In the genomic region with DNA sequence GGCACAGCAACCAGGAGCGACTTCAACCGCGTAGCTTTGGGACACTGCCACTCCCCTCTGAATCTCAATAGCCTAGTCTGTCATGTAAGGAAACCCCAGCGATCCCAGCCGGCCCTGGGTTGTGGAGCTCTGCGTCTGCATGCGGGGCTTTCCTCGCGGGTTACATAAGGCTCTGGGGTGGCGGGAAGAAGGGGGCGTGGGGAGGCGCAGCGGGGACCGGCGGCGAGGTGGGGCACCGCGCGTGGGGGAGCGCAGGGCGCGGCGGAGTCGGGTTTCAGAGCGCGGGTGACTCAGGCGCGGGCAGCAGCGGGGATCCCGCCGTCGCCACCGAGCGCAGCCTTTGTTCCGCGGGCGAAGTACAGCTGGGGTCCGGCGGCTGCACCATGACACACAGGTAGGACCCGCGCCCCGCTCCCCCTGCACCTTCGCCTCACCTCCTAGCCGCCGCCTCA, we compare ENCODE assay signal across 8 mouse cellular contexts. TPM values are rescaled to one million over a fixed set of nuclear protein-coding genes. Genes with fewer than 3 reads are reported as not detected.
DNase-seq lines count a peak whose midpoint lies in the region; ATAC-seq and TF ChIP-seq lines count a peak whose summit lies in the region.

Col15a1 (plus strand) TSS at position 193 of the 452 bp plus-strand sequence.

- no peak for TF ChIP-seq CTCF in kidney, postnatal 0 days (IDR thresholded peaks at IDR 0.05; ENCODE audit: low read depth)
- no peak for TF ChIP-seq CTCF in midbrain, postnatal 0 days (IDR thresholded peaks at IDR 0.05)

- WGBS in kidney, postnatal 0 days: under 1% methylated on average over 31 of the region's 45 CpGs
- WGBS in hindbrain, embryonic 15.5 days: under 1% methylated on average over 36 of the region's 45 CpGs
- 0% methylated on average over 31 of the region's 45 CpGs for WGBS in midbrain, postnatal 0 days

- peak; percentile 26; the same call in 1 of the 2 replicates for ATAC-seq in kidney, postnatal 0 days (replicated peaks; ENCODE audit: low FRiP score, low read depth)
- ATAC-seq in hindbrain, embryonic 15.5 days (ENCODE audit: low FRiP score, low read depth): peak; percentile 71
- peak; percentile 51 for ATAC-seq in midbrain, postnatal 0 days (ENCODE audit: low FRiP score)

- DNase-seq in kidney, postnatal 0 days (ENCODE audit: low spot score): peak; percentile 46
- no peak for DNase-seq in kidney, adult 9 months
- DNase-seq in adrenal gland, postnatal 25 days: no peak
- peak in 1 of 2 experiments; percentile 15 for DNase-seq in gastrocnemius, adult 8-10 months (ENCODE audit: low spot score in 2 of 2)
- DNase-seq in midbrain, postnatal 0 days (ENCODE audit: low spot score): no peak
- no peak for DNase-seq in ovary, postnatal 14 days (ENCODE audit: low spot score)
- no peak for DNase-seq in c-Kit-positive CD71-positive TER-119-positive erythroid progenitor cells, embryonic 14.5 days (ENCODE audit: low spot score)

- H3K27me3 ChIP-seq in kidney, postnatal 0 days (ENCODE audit: insufficient read depth, low read length): peaks cover 15% of the 10 kb centered on the region; the same call in 1 of the 2 replicates
- peaks cover 36% of the 10 kb centered on the region for H3K27me3 ChIP-seq in hindbrain, embryonic 15.5 days
- peaks cover 8% of the 10 kb centered on the region; the same call in 1 of the 2 replicates for H3K27me3 ChIP-seq in midbrain, postnatal 0 days (ENCODE audit: insufficient read depth, low read length)

- peak within 1 kb of the TSS; percentile 42; the same call in 1 of the 2 replicates for H3K27ac ChIP-seq in kidney, postnatal 0 days
- no peak within 1 kb of the TSS for H3K27ac ChIP-seq in hindbrain, embryonic 15.5 days (replicated peaks)
- no peak within 1 kb of the TSS for H3K27ac ChIP-seq in midbrain, postnatal 0 days (ENCODE audit: low read depth, low read length)

- H3K9ac ChIP-seq in kidney, postnatal 0 days (ENCODE audit: low read depth, low read length): peak within 1 kb of the TSS; percentile 62
- peak within 1 kb of the TSS; percentile 60 for H3K9ac ChIP-seq in hindbrain, embryonic 15.5 days
- H3K9ac ChIP-seq in midbrain, postnatal 0 days (replicated peaks; ENCODE audit: low read length, poor library complexity, severe bottlenecking): peak within 1 kb of the TSS; percentile 61

- no peaks in the 10 kb centered on the region for H3K9me3 ChIP-seq in kidney, postnatal 0 days (replicated peaks; ENCODE audit: low read length)
- H3K9me3 ChIP-seq in hindbrain, embryonic 15.5 days: no peaks in the 10 kb centered on the region
- no peaks in the 10 kb centered on the region for H3K9me3 ChIP-seq in midbrain, postnatal 0 days (ENCODE audit: low read length)

- peak within 1 kb of the TSS; percentile 50 for H3K4me3 ChIP-seq in kidney, postnatal 0 days (replicated peaks; ENCODE audit: low read depth, low read length)
- peak within 1 kb of the TSS; percentile 60 for H3K4me3 ChIP-seq in hindbrain, embryonic 15.5 days
- peak within 1 kb of the TSS; percentile 61 for H3K4me3 ChIP-seq in midbrain, postnatal 0 days (ENCODE audit: low read depth, low read length)

- H3K4me1 ChIP-seq in kidney, postnatal 0 days (replicated peaks; ENCODE audit: insufficient read depth, low read length): peaks cover 22% of the 10 kb centered on the region
- peaks cover 14% of the 10 kb centered on the region for H3K4me1 ChIP-seq in hindbrain, embryonic 15.5 days (replicated peaks)
- no peaks in the 10 kb centered on the region for H3K4me1 ChIP-seq in midbrain, postnatal 0 days (ENCODE audit: insufficient read depth, low read length)

- H3K4me2 ChIP-seq in kidney, postnatal 0 days (ENCODE audit: low read length): peak within 1 kb of the TSS; percentile 83
- peak within 1 kb of the TSS; percentile 90 for H3K4me2 ChIP-seq in hindbrain, embryonic 15.5 days
- H3K4me2 ChIP-seq in midbrain, postnatal 0 days (ENCODE audit: low read depth, low read length, poor library complexity, severe bottlenecking): peak within 1 kb of the TSS; percentile 77

- no peaks in the 10 kb centered on the region for H3K36me3 ChIP-seq in kidney, postnatal 0 days (ENCODE audit: insufficient read depth, low read length)
- H3K36me3 ChIP-seq in hindbrain, embryonic 15.5 days: no peaks in the 10 kb centered on the region
- no peaks in the 10 kb centered on the region for H3K36me3 ChIP-seq in midbrain, postnatal 0 days (ENCODE audit: insufficient read depth, low read length)

RNA-seq across cellular contexts. Expression of gene Col15a1, which starts in this region (rescaled TPM):
- 46.5 and 51.7 TPM in 2 replicates for polyA plus RNA-seq in kidney, postnatal 0 days (2015; fragmentation: Nextera tagmentation; extraction: Ambion mirVana)
- 36.1 and 38.6 TPM in 2 replicates for total RNA-seq in adrenal gland, postnatal 25 days (2021)
- 10 to 100 TPM in 3 of 4 experiments, 1 to 10 TPM in 1; 9.7 to 30.8 (median 14.9) TPM for total RNA-seq in gastrocnemius, adult 8-10 months (2022)
- polyA plus RNA-seq in hindbrain, embryonic 15.5 days (2015; fragmentation: Nextera tagmentation; extraction: Ambion mirVana): 4.4 and 4.9 TPM in 2 replicates
- total RNA-seq in midbrain, postnatal 0 days (2014; rRNA removed): 8.2 and 20.2 TPM in 2 replicates
- 3.8 and 5.3 TPM in 2 replicates for polyA plus RNA-seq in midbrain, postnatal 0 days (2015; fragmentation: Nextera tagmentation; extraction: Ambion mirVana)
